Mouse (Mus musculus) liver, embryonic 15.5 days (tissue): Measurements from ENCODE around the gene Snrnp48. TPM values are rescaled to one million over a fixed set of nuclear protein-coding genes. Genes with fewer than 3 reads are reported as not detected.

ENCODE experiments used
- ATAC-seq: fragments of 200-750 bp; cut with Nextera tagmentation; 2 replicates; pipeline ENCODE4 v1.8.0; 2017; ENCODE audit warnings: moderate number of reproducible peaks, mild to moderate bottlenecking, moderate library complexity; ENCODE audit not compliant: insufficient read depth
- H3K27ac ChIP-seq: fragments of 300-500 bp; sonication (generic); replicated peaks from 2 replicates; pipeline ENCODE4 v1.5.1; 2015; ENCODE audit warnings: mild to moderate bottlenecking, inconsistent platforms
- H3K27me3 ChIP-seq: fragments of 300-500 bp; sonication (generic); 2 replicates; pipeline ENCODE4 v1.6.1; 2015; ENCODE audit warnings: mild to moderate bottlenecking, inconsistent platforms
- H3K36me3 ChIP-seq: fragments of 300-500 bp; sonication (generic); replicated peaks from 2 replicates; pipeline ENCODE4 v1.6.1; 2015; ENCODE audit warnings: moderate library complexity, mild to moderate bottlenecking, inconsistent platforms
- H3K4me1 ChIP-seq: fragments of 300-500 bp; sonication (generic); replicated peaks from 2 replicates; pipeline ENCODE4 v1.6.1; 2015; ENCODE audit warnings: inconsistent platforms
- H3K4me2 ChIP-seq: fragments of 300-500 bp; sonication (generic); 2 replicates; pipeline ENCODE4 v1.6.1; 2015; ENCODE audit warnings: moderate library complexity, mild to moderate bottlenecking, inconsistent platforms
- H3K4me3 ChIP-seq: fragments of 300-500 bp; sonication (generic); replicated peaks from 2 replicates; pipeline ENCODE4 v1.5.1; 2015; ENCODE audit warnings: mild to moderate bottlenecking, inconsistent platforms
- H3K9ac ChIP-seq: fragments of 300-500 bp; sonication (generic); 2 replicates; pipeline ENCODE4 v1.6.1; 2015; ENCODE audit warnings: moderate library complexity, mild to moderate bottlenecking, inconsistent platforms
- H3K9me3 ChIP-seq: fragments of 300-500 bp; sonication (generic); replicated peaks from 2 replicates; pipeline ENCODE4 v1.6.1; 2016; ENCODE audit warnings: inconsistent platforms
- whole genome bisulfite sequencing: fragments of 180-500 bp; shearing (Covaris S2); methylation state at CpG from one replicate; pipeline ENCODE4 v1.1.7; 2015; ENCODE audit warnings: mixed read lengths; ENCODE audit not compliant: insufficient replicate concordance; 5-methylcytosine and 5-hydroxymethylcytosine counted together
- polyA plus RNA-seq: library from polyadenylated mRNA; unstranded; fragments of >200 nt; fragmentation: Nextera tagmentation; extraction: Ambion mirVana; gene quantifications from 2 replicates; pipeline ENCODE4 v1.2.1, GENCODE M21; 2015

Gene Snrnp48
- polyA plus RNA-seq, 1 experiment from 2014 or later: 11.0 TPM

- Histone ChIP-seq H3K4me1 (peaks cover 18% of the 10 kb centered on the region), H3K9me3 (no peaks in the 10 kb centered on the region), H3K36me3 (peaks cover 62% of the 10 kb centered on the region), H3K27ac (no peak overlapping the region), H3K4me3 (no peak overlapping the region), H3K27me3 (no peaks in the 10 kb centered on the region), H3K9ac (no peak overlapping the region), H3K4me2 (no peak overlapping the region)
- ATAC-seq: no peak
- WGBS: 48% methylated on average over 5 of the region's 5 CpGs
These were observed 6.4 kb downstream of the Snrnp48 start for GRCm38 (mm10) chr13:38211122-38211521.

- Histone ChIP-seq H3K9ac (no peak overlapping the region), H3K4me1 (no peaks in the 10 kb centered on the region), H3K27ac (no peak overlapping the region), H3K36me3 (peaks cover 88% of the 10 kb centered on the region), H3K9me3 (no peaks in the 10 kb centered on the region), H3K27me3 (no peaks in the 10 kb centered on the region), H3K4me3 (no peak overlapping the region), H3K4me2 (no peak overlapping the region)
- ATAC-seq: no peak
- WGBS: 77% methylated on average over 3 of the region's 3 CpGs
These were observed 13.9 kb downstream of the Snrnp48 start for GRCm38 (mm10) chr13:38218686-38219085.

DNA sequence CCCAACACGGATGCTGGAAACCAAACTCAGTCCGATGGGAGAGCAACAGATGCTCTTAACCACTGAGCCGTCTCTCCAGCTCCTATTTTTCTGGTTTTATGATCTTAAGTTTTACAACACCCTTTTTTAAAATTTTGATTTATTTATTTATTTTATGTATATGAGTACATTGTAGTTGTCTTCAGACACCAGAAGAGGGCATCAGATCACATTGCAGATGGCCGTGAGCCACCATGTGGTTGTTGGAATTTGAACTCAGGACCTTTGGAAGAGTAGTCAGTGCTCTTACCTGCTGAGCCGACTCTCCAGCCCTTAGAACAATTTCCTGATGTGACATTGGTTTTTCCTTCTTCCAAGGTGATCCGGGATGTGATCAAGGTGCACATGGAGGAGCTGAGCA, 15.6 kb downstream of the Snrnp48 start:
- Histone ChIP-seq H3K9me3 (no peaks in the 10 kb centered on the region), H3K4me2 (no peak overlapping the region), H3K9ac (no peak overlapping the region), H3K4me1 (no peaks in the 10 kb centered on the region), H3K27ac (no peak overlapping the region), H3K4me3 (no peak overlapping the region), H3K27me3 (no peaks in the 10 kb centered on the region), H3K36me3 (peaks cover 93% of the 10 kb centered on the region)
- WGBS: 82% methylated on average over 6 of the region's 6 CpGs
- no peak for ATAC-seq

- Histone ChIP-seq H3K27ac (no peak overlapping the region), H3K4me2 (no peak overlapping the region), H3K36me3 (peaks cover 26% of the 10 kb centered on the region), H3K4me1 (no peaks in the 10 kb centered on the region), H3K27me3 (no peaks in the 10 kb centered on the region), H3K9me3 (no peaks in the 10 kb centered on the region), H3K9ac (no peak overlapping the region), H3K4me3 (no peak overlapping the region)
- 56% methylated on average over 9 of the region's 9 CpGs for WGBS
- ATAC-seq: no peak
These were observed 25.6 kb downstream of the Snrnp48 start for GRCm38 (mm10) chr13:38230177-38230821.

DNA sequence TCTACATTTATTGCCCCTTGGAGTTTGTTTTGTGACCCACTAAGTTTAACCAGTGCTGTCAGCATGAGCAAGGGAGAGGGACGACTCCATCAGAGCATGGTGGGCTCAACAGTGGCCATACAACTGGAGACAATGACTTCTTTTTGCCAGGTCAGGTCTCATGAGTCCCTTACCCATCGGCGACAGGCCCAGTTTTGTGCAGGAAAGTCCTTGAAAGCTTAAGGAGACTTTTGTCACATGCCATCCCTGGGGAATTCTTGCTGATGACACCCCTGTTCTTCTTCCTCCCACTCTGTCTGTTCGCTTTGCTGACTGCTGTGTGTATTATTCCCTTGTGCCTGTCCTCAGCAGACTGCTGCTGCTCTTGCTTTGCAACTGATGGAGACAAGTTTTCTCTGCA, 27.7 kb downstream of the Snrnp48 start:
- H3K27ac ChIP-seq: no peak overlapping the region
- WGBS: 69% methylated on average over 4 of the region's 4 CpGs
- H3K4me3 ChIP-seq: no peak overlapping the region
- peaks cover 17% of the 10 kb centered on the region for H3K36me3 ChIP-seq
- H3K4me2 ChIP-seq: no peak overlapping the region
- no peaks in the 10 kb centered on the region for H3K9me3 ChIP-seq
- H3K4me1 ChIP-seq: no peaks in the 10 kb centered on the region
- no peaks in the 10 kb centered on the region for H3K27me3 ChIP-seq
- ATAC-seq: no peak
- no peak overlapping the region for H3K9ac ChIP-seq

- Histone ChIP-seq H3K9me3 (no peaks in the 10 kb centered on the region), H3K9ac (no peak overlapping the region), H3K4me3 (no peak overlapping the region), H3K27me3 (no peaks in the 10 kb centered on the region), H3K36me3 (peaks cover 11% of the 10 kb centered on the region), H3K4me1 (no peaks in the 10 kb centered on the region), H3K4me2 (no peak overlapping the region), H3K27ac (no peak overlapping the region)
- no peak for ATAC-seq
- WGBS: 51% methylated on average over 3 of the region's 3 CpGs
These were observed 28.3 kb downstream of the Snrnp48 start for GRCm38 (mm10) chr13:38232856-38233625.

GRCm38 (mm10) chr13:38234651-38235050, 29.9 kb downstream of the Snrnp48 start:
- Histone ChIP-seq H3K4me2 (no peak overlapping the region), H3K9me3 (no peaks in the 10 kb centered on the region), H3K36me3 (no peaks in the 10 kb centered on the region), H3K27me3 (no peaks in the 10 kb centered on the region), H3K9ac (no peak overlapping the region), H3K4me3 (no peak overlapping the region), H3K27ac (no peak overlapping the region), H3K4me1 (no peaks in the 10 kb centered on the region)
- WGBS: 47% methylated on average over 5 of the region's 5 CpGs
- no peak for ATAC-seq

DNA sequence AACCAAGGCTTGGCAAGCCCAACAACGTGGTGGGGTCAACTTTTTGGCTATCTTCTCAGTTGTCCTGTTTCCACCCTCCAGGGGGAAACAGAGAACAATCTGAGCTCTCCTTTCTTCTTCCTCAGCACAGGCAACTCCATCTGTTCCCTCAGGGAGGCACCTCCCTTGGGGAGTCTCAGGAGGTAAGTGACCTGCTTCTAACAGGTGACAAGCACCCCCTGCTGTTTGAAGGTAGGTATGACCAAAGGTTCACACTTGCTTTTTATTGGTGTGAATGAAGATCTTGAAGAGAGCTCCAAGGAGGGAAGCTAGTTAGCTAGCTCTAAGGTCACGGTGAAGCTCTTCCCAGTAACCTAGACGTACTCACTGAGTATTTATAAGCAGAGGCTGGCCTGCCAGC, 30.6 kb downstream of the Snrnp48 start:
- Histone ChIP-seq H3K4me3 (no peak overlapping the region), H3K9ac (no peak overlapping the region), H3K4me1 (no peaks in the 10 kb centered on the region), H3K27me3 (no peaks in the 10 kb centered on the region), H3K9me3 (no peaks in the 10 kb centered on the region), H3K4me2 (no peak overlapping the region), H3K27ac (no peak overlapping the region), H3K36me3 (no peaks in the 10 kb centered on the region)
- 56% methylated on average over 3 of the region's 3 CpGs for WGBS
- no peak for ATAC-seq

GRCm38 (mm10) chr13:38248151-38248550, 43.4 kb downstream of the Snrnp48 start:
- no peaks in the 10 kb centered on the region for H3K27me3 ChIP-seq
- no peaks in the 10 kb centered on the region for H3K36me3 ChIP-seq
- no peak overlapping the region for H3K9ac ChIP-seq
- H3K4me3 ChIP-seq: no peak overlapping the region
- H3K9me3 ChIP-seq: no peaks in the 10 kb centered on the region
- ATAC-seq: no peak
- WGBS: 55% methylated on average over 5 of the region's 5 CpGs
- H3K27ac ChIP-seq: no peak overlapping the region
- no peaks in the 10 kb centered on the region for H3K4me1 ChIP-seq
- no peak overlapping the region for H3K4me2 ChIP-seq

DNA sequence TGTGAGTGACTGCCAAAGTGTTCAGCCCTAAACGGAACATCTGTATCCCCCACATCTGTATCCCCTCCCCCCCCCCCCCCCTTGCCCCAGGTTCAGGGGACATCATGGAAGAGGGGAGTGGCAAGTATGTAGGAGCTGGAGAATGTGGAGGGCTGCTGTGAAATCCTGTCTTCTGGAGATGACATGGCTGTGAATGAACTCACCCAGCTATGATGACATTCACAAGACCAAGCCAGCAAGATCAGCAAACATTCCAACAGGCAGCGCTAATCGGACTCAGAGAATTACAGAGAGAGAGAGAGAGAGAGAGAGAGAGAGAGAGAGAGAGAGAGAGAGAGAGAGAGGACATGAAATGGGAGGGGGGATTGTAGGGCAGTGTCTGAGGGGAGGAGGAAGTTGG, 46.5 kb downstream of the Snrnp48 start:
- no peak overlapping the region for H3K27ac ChIP-seq
- 57% methylated on average over 3 of the region's 3 CpGs for WGBS
- H3K9ac ChIP-seq: no peak overlapping the region
- no peaks in the 10 kb centered on the region for H3K36me3 ChIP-seq
- no peak for ATAC-seq
- H3K27me3 ChIP-seq: no peaks in the 10 kb centered on the region
- H3K4me2 ChIP-seq: no peak overlapping the region
- no peaks in the 10 kb centered on the region for H3K4me1 ChIP-seq
- H3K9me3 ChIP-seq: no peaks in the 10 kb centered on the region
- H3K4me3 ChIP-seq: no peak overlapping the region

- Histone ChIP-seq H3K4me1 (no peaks in the 10 kb centered on the region), H3K27me3 (no peaks in the 10 kb centered on the region), H3K27ac (no peak overlapping the region), H3K9ac (no peak overlapping the region), H3K36me3 (no peaks in the 10 kb centered on the region), H3K4me2 (no peak overlapping the region), H3K4me3 (no peak overlapping the region), H3K9me3 (no peaks in the 10 kb centered on the region)
- ATAC-seq: no peak
- 72% methylated on average over 9 of the region's 9 CpGs for WGBS
These were observed 49.0 kb downstream of the Snrnp48 start for GRCm38 (mm10) chr13:38253696-38254095.
